In the genomic region with DNA sequence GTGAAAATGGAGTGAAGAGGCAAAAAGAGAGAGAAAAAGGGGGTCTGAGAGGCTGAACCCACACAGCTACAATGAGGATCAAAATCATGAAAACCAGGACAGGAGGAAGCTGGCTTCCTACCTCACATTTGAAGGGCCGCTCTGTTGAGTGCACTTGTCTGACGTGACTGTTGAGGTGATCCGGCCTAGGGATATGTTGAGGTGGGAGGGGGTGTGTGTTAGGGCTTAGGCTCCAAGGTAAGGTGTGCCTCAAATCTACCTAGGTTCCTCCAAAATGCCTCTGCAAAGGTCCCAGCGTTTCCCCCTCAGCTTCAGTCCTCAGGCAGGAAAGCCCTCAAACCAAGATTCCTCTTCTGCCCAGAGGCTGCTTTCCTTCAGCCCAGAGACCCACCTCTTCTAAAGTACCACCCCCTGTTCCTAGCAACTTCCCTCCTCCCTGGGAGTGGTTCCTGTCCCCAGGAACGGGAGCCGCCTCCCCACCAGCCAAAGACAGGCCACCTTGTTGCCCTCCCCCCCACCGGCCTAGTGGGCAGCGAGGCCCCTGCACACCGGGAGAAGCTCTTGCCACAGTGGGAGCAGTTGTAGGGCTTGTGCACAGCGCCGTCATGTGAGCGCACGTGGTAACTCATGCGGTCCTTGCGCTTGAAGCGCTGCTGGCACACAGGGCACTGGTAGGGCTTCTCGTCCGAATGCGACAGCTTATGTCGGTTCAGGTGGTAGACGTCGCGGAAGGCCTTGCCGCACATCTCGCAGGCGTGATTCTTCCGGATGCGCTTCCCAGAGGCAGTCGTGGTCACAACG, we compare ENCODE assay signal across 8 mouse cellular contexts. TPM values are rescaled to one million over a fixed set of nuclear protein-coding genes. Genes with fewer than 3 reads are reported as not detected.
DNase-seq lines count a peak whose midpoint lies in the region; ATAC-seq lines count a peak whose summit lies in the region.

No protein-coding gene starts in this region.

- peak; percentile 31 for ATAC-seq in inflammation-experienced regulatory T-cells, adult 6 months
- ATAC-seq in megakaryocyte-erythroid progenitor cell, adult 5-6 weeks (replicated peaks; ENCODE audit: low FRiP score, low TSS enrichment, poor library complexity, severe bottlenecking), result peak; percentile 22

- DNase-seq in spleen, adult 18-20 months, result peak; percentile 71 to 73
- no peak for DNase-seq in spleen, adult 12 weeks (ENCODE audit: low spot score)
- DNase-seq in embryo, embryonic 11 days, result peak; percentile 86
- peak; percentile 72 for DNase-seq in gastrocnemius, postnatal 14 days
- peak; percentile 82 to 90 for DNase-seq in left cerebral cortex, postnatal 25 days (ENCODE audit: low spot score in 2 of 2)
- peak; percentile 74 for DNase-seq in right cerebral cortex, postnatal 14 days

- intact Hi-C loops in gastrocnemius, postnatal 14 days (cut with DNase I; ENCODE audit: low total_unique reads), result no loop called here
- intact Hi-C loops in left cerebral cortex, postnatal 25 days (cut with DNase I), result loop anchor here (5.0 kb wide), 1 partner anchor 203 kb away; no protein-coding TSS in a partner anchor

RNA-seq across cellular contexts. Expression of a gene that starts 1.9 kb away (rescaled TPM):
- total RNA-seq in gastrocnemius, postnatal 14 days (2021), result 10 to 100 TPM; 53.6 to 58.2 TPM
- polyA plus RNA-seq in inflammation-experienced regulatory T-cells, adult 6 months (2017; shearing (Covaris generic)), result 10 to 100 TPM; 18.6 to 22.4 (median 21.4) TPM
- 100 to 1,000 TPM; 241 to 243 TPM for total RNA-seq in left cerebral cortex, postnatal 25 days (2021)
- 256 and 270 TPM in 2 replicates for total RNA-seq in megakaryocyte-erythroid progenitor cell, adult 5-6 weeks (2014; fragmentation: Nextera tagmentation)
- 54.2 and 70.0 TPM in 2 replicates for total RNA-seq in megakaryocyte-erythroid progenitor cell, adult 5-6 weeks (2017)

RNA-seq across cellular contexts. Expression of a gene that starts 3.9 kb away (rescaled TPM):
- total RNA-seq in gastrocnemius, postnatal 14 days (2021), result 1 to 10 TPM; 1.6 TPM
- 1 to 10 TPM in 1 of 3 experiments, under 1 TPM in 1, not detected in 1; 0.97 to 1.1 TPM for polyA plus RNA-seq in inflammation-experienced regulatory T-cells, adult 6 months (2017; shearing (Covaris generic))
- 100 to 1,000 TPM; 191 to 195 TPM for total RNA-seq in left cerebral cortex, postnatal 25 days (2021)
- total RNA-seq in megakaryocyte-erythroid progenitor cell, adult 5-6 weeks (2014; fragmentation: Nextera tagmentation), result 0.74 and 2.0 TPM in 2 replicates
- total RNA-seq in megakaryocyte-erythroid progenitor cell, adult 5-6 weeks (2017), result 0.80 and 2.3 TPM in 2 replicates

RNA-seq across cellular contexts. Expression of a gene that starts 4.1 kb away (rescaled TPM):
- total RNA-seq in gastrocnemius, postnatal 14 days (2021), result 10 to 100 TPM; 11.1 to 11.6 TPM
- 10 to 100 TPM; 42.5 to 62.2 (median 46.4) TPM for polyA plus RNA-seq in inflammation-experienced regulatory T-cells, adult 6 months (2017; shearing (Covaris generic))
- total RNA-seq in left cerebral cortex, postnatal 25 days (2021), result 10 to 100 TPM; 39.2 to 43.8 TPM
- 0.47 and 3.3 TPM in 2 replicates for total RNA-seq in megakaryocyte-erythroid progenitor cell, adult 5-6 weeks (2014; fragmentation: Nextera tagmentation)
- total RNA-seq in megakaryocyte-erythroid progenitor cell, adult 5-6 weeks (2017), result 22.6 TPM in 1 of 2 replicates, not detected in the other

RNA-seq across cellular contexts. Expression of a gene that starts 7.8 kb away (rescaled TPM):
- total RNA-seq in gastrocnemius, postnatal 14 days (2021), result 10 to 100 TPM in 1 of 2 experiments, 1 to 10 TPM in 1; 8.6 to 15.3 TPM
- polyA plus RNA-seq in inflammation-experienced regulatory T-cells, adult 6 months (2017; shearing (Covaris generic)), result 10 to 100 TPM; 34.7 to 44.5 (median 42.6) TPM
- 10 to 100 TPM; 22.5 to 23.9 TPM for total RNA-seq in left cerebral cortex, postnatal 25 days (2021)
- 62.5 and 66.9 TPM in 2 replicates for total RNA-seq in megakaryocyte-erythroid progenitor cell, adult 5-6 weeks (2014; fragmentation: Nextera tagmentation)
- 24.5 TPM in 1 of 2 replicates, not detected in the other for total RNA-seq in megakaryocyte-erythroid progenitor cell, adult 5-6 weeks (2017)

RNA-seq across cellular contexts. Expression of a gene that starts 8.7 kb away (rescaled TPM):
- total RNA-seq in gastrocnemius, postnatal 14 days (2021), result under 1 TPM in 1 of 2 experiments, not detected in 1; 0.97 TPM
- not detected for polyA plus RNA-seq in inflammation-experienced regulatory T-cells, adult 6 months (2017; shearing (Covaris generic))
- 1 to 10 TPM in 1 of 2 experiments, under 1 TPM in 1; 0.66 to 2.3 TPM for total RNA-seq in left cerebral cortex, postnatal 25 days (2021)
- total RNA-seq in megakaryocyte-erythroid progenitor cell, adult 5-6 weeks (2014; fragmentation: Nextera tagmentation), result 0.66 TPM in 1 of 2 replicates, not detected in the other
- total RNA-seq in megakaryocyte-erythroid progenitor cell, adult 5-6 weeks (2017), result 4.5 and 8.7 TPM in 2 replicates

Comparison
In these comparisons a context has a peak if more than half of its experiments do, and no peak if none do; other contexts are left out.
1. RNA of a gene that starts 3.9 kb away (total RNA-seq): 191 to 195 TPM in left cerebral cortex, postnatal 25 days; 0.74 to 2.3 TPM in megakaryocyte-erythroid progenitor cell, adult 5-6 weeks and 1.6 TPM in gastrocnemius, postnatal 14 days; every median in the first group is over 10 times any median in the second.